Mouse (Mus musculus): ENCODE measurements around the gene Calu. TPM values are rescaled to one million over a fixed set of nuclear protein-coding genes. Genes with fewer than 3 reads are reported as not detected.

Gene Calu
- polyA plus RNA-seq, 1 experiment from 2014 or later: 575 TPM

DNA sequence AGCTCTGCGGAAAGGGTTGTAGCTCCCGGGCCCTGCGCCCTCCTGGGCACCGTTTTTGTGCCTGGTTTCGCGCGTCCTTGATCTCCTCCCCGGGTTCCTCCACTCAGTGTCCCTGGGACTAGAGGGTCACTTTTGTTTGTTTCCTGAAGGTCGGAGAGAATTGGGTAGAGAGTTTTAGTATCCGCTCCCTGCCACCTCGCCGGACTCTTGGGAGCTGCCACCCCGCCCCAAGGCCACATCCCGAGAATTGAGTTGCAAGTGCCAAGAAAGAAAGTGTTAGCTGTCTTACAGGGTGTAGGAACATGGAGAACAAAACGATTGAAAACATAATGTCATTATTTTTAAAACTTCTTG, 479 bp downstream of the Calu start:
- no peak for DNase-seq (ENCODE audit: low spot score)
- peak overlapping the region; percentile 64 for H3K4me2 ChIP-seq (ENCODE audit: low read depth, low read length)
- no peaks in the 10 kb centered on the region for H3K36me3 ChIP-seq (ENCODE audit: control insufficient read depth, insufficient read depth, low read length)
- WGBS: 0% methylated on average over 14 of the region's 15 CpGs
- no peaks in the 10 kb centered on the region for H3K9me3 ChIP-seq (ENCODE audit: control insufficient read depth, low read length)
- peak overlapping the region; percentile 98 for H3K9ac ChIP-seq (ENCODE audit: low read depth, low read length)
- H3K4me3 ChIP-seq (ENCODE audit: low read depth, low read length): peak overlapping the region; percentile 91
- H3K4me1 ChIP-seq (ENCODE audit: control insufficient read depth, insufficient read depth, low read length): peaks cover 21% of the 10 kb centered on the region
- peak; percentile 1; the same call in 1 of the 2 replicates for ATAC-seq (ENCODE audit: low read depth)
- peak overlapping the region; percentile 89 for H3K27ac ChIP-seq (replicated peaks; ENCODE audit: low read depth, low read length)
- no peaks in the 10 kb centered on the region for H3K27me3 ChIP-seq (replicated peaks; ENCODE audit: control insufficient read depth, insufficient read depth, low read length)

GRCm38 (mm10) chr6:29351613-29352012, 3.7 kb downstream of the Calu start:
- H3K27ac ChIP-seq (replicated peaks; ENCODE audit: low read depth, low read length): no peak overlapping the region
- H3K27me3 ChIP-seq (replicated peaks; ENCODE audit: control insufficient read depth, insufficient read depth, low read length): no peaks in the 10 kb centered on the region
- H3K9me3 ChIP-seq (ENCODE audit: control insufficient read depth, low read length): no peaks in the 10 kb centered on the region
- peaks cover 21% of the 10 kb centered on the region for H3K4me1 ChIP-seq (ENCODE audit: control insufficient read depth, insufficient read depth, low read length)
- no peak overlapping the region for H3K4me2 ChIP-seq (ENCODE audit: low read depth, low read length)
- peaks cover 12% of the 10 kb centered on the region; the same call in 1 of the 2 replicates for H3K36me3 ChIP-seq (ENCODE audit: control insufficient read depth, insufficient read depth, low read length)
- no peak overlapping the region for H3K9ac ChIP-seq (ENCODE audit: low read depth, low read length)
- H3K4me3 ChIP-seq (ENCODE audit: low read depth, low read length): no peak overlapping the region
- DNase-seq (ENCODE audit: low spot score) (no peak), ATAC-seq (ENCODE audit: low read depth) (no peak)

- Histone ChIP-seq H3K36me3 (ENCODE audit: control insufficient read depth, insufficient read depth, low read length) (peaks cover 24% of the 10 kb centered on the region), H3K27me3 (replicated peaks; ENCODE audit: control insufficient read depth, insufficient read depth, low read length) (no peaks in the 10 kb centered on the region), H3K9me3 (ENCODE audit: control insufficient read depth, low read length) (no peaks in the 10 kb centered on the region), H3K4me3 (ENCODE audit: low read depth, low read length) (no peak overlapping the region), H3K9ac (ENCODE audit: low read depth, low read length) (no peak overlapping the region), H3K4me2 (ENCODE audit: low read depth, low read length) (no peak overlapping the region), H3K27ac (replicated peaks; ENCODE audit: low read depth, low read length) (no peak overlapping the region), H3K4me1 (ENCODE audit: control insufficient read depth, insufficient read depth, low read length) (peaks cover 16% of the 10 kb centered on the region; the same call in 1 of the 2 replicates)
- ATAC-seq (ENCODE audit: low read depth) (no peak), DNase-seq (ENCODE audit: low spot score) (no peak)
- WGBS: 52% methylated on average over 5 of the region's 5 CpGs
Observed at GRCm38 (mm10) chr6:29352816-29353215, 4.9 kb downstream of the Calu start.

GRCm38 (mm10) chr6:29359386-29359785, 11.5 kb downstream of the Calu start:
- H3K36me3 ChIP-seq (ENCODE audit: control insufficient read depth, insufficient read depth, low read length): peaks cover 69% of the 10 kb centered on the region
- DNase-seq (ENCODE audit: low spot score) (no peak), ATAC-seq (ENCODE audit: low read depth) (no peak)
- no peak overlapping the region for H3K9ac ChIP-seq (ENCODE audit: low read depth, low read length)
- H3K9me3 ChIP-seq (ENCODE audit: control insufficient read depth, low read length): no peaks in the 10 kb centered on the region
- H3K4me2 ChIP-seq (ENCODE audit: low read depth, low read length): no peak overlapping the region
- no peaks in the 10 kb centered on the region for H3K27me3 ChIP-seq (replicated peaks; ENCODE audit: control insufficient read depth, insufficient read depth, low read length)
- no peak overlapping the region for H3K4me3 ChIP-seq (ENCODE audit: low read depth, low read length)
- H3K4me1 ChIP-seq (ENCODE audit: control insufficient read depth, insufficient read depth, low read length): peaks cover 8% of the 10 kb centered on the region
- WGBS: 89% methylated on average over 3 of the region's 3 CpGs
- H3K27ac ChIP-seq (replicated peaks; ENCODE audit: low read depth, low read length): no peak overlapping the region

DNA sequence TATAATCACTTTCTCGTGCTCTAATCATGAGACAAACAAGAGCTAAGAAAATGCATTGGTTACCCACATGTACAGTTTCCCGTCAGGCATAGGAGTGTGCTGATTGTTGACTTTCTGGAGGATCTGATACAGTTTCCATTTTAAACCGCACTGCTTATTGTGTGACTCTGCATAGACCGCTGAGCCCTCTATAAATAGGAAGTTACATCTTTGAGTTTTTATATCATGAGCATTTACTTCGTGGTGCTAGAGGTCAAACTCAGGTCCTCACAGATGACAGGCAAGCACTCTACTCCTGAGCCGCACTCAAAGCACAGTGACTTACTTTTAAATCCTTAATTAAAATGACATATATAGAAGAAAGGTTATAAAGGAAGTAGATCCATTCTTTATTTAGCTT, 12.3 kb downstream of the Calu start:
- DNase-seq (ENCODE audit: low spot score) (no peak), ATAC-seq (ENCODE audit: low read depth) (no peak)
- Histone ChIP-seq H3K27ac (replicated peaks; ENCODE audit: low read depth, low read length) (no peak overlapping the region), H3K36me3 (ENCODE audit: control insufficient read depth, insufficient read depth, low read length) (peaks cover 77% of the 10 kb centered on the region), H3K4me3 (ENCODE audit: low read depth, low read length) (no peak overlapping the region), H3K9ac (ENCODE audit: low read depth, low read length) (no peak overlapping the region), H3K4me1 (ENCODE audit: control insufficient read depth, insufficient read depth, low read length) (peaks cover 8% of the 10 kb centered on the region), H3K27me3 (replicated peaks; ENCODE audit: control insufficient read depth, insufficient read depth, low read length) (no peaks in the 10 kb centered on the region), H3K9me3 (ENCODE audit: control insufficient read depth, low read length) (no peaks in the 10 kb centered on the region), H3K4me2 (ENCODE audit: low read depth, low read length) (no peak overlapping the region)
- 79% methylated on average over 6 of the region's 6 CpGs for WGBS

DNA sequence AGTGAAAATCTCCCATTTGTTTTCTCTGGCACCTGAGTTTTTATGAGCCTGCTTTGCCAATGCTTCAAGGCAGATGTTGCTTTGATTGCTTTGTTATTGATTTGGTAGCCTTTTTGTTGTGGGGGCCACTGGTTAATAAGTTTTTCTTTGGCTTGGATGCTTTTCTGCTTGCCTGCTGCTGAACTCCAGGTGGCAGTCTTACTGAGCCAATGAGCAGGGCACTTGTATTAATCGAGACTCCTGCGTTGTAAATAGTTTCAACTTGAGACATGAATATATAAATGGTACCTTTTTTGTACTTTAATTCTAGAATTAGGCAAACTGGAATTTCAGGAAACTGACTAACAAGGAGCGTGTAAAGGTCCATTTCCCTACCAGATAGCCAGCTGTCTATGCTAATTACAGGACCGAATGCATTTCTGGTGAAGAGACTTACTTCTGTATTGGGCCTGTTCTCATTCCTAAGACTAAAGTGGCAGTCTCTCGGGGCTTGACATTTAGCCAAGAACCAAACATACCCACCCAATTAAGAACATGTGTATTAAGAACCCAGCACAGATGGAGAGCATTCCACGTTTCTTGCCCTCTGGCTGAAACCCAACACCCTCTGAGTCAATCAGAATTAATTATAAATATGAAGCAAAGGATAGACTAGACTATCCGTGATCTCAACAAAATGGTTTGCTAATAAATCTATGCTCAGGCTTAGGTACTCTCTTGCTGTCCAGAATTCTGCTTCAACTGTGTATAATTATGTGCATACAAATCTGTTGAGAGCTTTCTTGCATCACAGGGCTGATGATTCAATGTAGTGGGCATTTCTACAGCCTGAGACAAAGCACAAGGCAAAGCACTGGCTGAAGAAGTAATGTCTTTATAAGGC, 14.6 kb downstream of the Calu start:
- peak overlapping the region; percentile 48 for H3K27ac ChIP-seq (replicated peaks; ENCODE audit: low read depth, low read length)
- peaks cover 8% of the 10 kb centered on the region for H3K4me1 ChIP-seq (ENCODE audit: control insufficient read depth, insufficient read depth, low read length)
- peaks cover 79% of the 10 kb centered on the region for H3K36me3 ChIP-seq (ENCODE audit: control insufficient read depth, insufficient read depth, low read length)
- no peak overlapping the region for H3K4me2 ChIP-seq (ENCODE audit: low read depth, low read length)
- 27% methylated on average over 7 of the region's 7 CpGs for WGBS
- DNase-seq (ENCODE audit: low spot score) (peak; percentile 73), ATAC-seq (ENCODE audit: low read depth) (peak; percentile 68)
- no peaks in the 10 kb centered on the region for H3K27me3 ChIP-seq (replicated peaks; ENCODE audit: control insufficient read depth, insufficient read depth, low read length)
- no peak overlapping the region for H3K9ac ChIP-seq (ENCODE audit: low read depth, low read length)
- no peaks in the 10 kb centered on the region for H3K9me3 ChIP-seq (ENCODE audit: control insufficient read depth, low read length)
- no peak overlapping the region for H3K4me3 ChIP-seq (ENCODE audit: low read depth, low read length)

DNA sequence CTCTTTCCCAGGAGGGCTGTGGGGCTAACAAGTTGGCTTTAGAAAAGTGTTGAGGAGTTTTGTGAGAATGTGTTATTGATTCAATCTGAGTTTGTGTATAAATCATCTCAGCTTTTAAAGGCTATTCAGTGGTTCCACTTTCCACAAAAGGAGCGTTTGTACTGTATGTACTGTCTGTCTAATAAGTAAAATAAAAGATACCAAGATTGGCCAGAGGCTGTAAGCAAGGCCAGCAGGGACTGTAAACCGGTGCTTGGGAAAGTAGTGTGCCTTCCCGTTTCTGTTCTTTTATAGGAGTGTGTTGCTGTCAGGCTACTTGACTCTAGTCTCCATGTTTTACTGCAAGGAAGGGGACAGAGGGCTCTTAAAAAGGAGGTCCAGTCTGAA, 15.3 kb downstream of the Calu start:
- H3K27me3 ChIP-seq (replicated peaks; ENCODE audit: control insufficient read depth, insufficient read depth, low read length): no peaks in the 10 kb centered on the region
- no peak overlapping the region for H3K4me3 ChIP-seq (ENCODE audit: low read depth, low read length)
- H3K9ac ChIP-seq (ENCODE audit: low read depth, low read length): no peak overlapping the region
- peaks cover 8% of the 10 kb centered on the region for H3K4me1 ChIP-seq (ENCODE audit: control insufficient read depth, insufficient read depth, low read length)
- no peaks in the 10 kb centered on the region for H3K9me3 ChIP-seq (ENCODE audit: control insufficient read depth, low read length)
- ATAC-seq (ENCODE audit: low read depth) (no peak), DNase-seq (ENCODE audit: low spot score) (no peak)
- H3K27ac ChIP-seq (replicated peaks; ENCODE audit: low read depth, low read length): peak overlapping the region; percentile 48; the same call in 1 of the 2 replicates
- no peak overlapping the region for H3K4me2 ChIP-seq (ENCODE audit: low read depth, low read length)
- WGBS: 75% methylated on average over 3 of the region's 3 CpGs
- peaks cover 77% of the 10 kb centered on the region for H3K36me3 ChIP-seq (ENCODE audit: control insufficient read depth, insufficient read depth, low read length)

- peaks cover 71% of the 10 kb centered on the region for H3K36me3 ChIP-seq (ENCODE audit: control insufficient read depth, insufficient read depth, low read length)
- 93% methylated on average over 1 of the region's 1 CpGs for WGBS
- no peaks in the 10 kb centered on the region for H3K9me3 ChIP-seq (ENCODE audit: control insufficient read depth, low read length)
- ATAC-seq (ENCODE audit: low read depth) (no peak), DNase-seq (ENCODE audit: low spot score) (no peak)
- no peak overlapping the region for H3K4me3 ChIP-seq (ENCODE audit: low read depth, low read length)
- H3K4me1 ChIP-seq (ENCODE audit: control insufficient read depth, insufficient read depth, low read length): peaks cover 4% of the 10 kb centered on the region; the same call in 1 of the 2 replicates
- H3K27me3 ChIP-seq (replicated peaks; ENCODE audit: control insufficient read depth, insufficient read depth, low read length): no peaks in the 10 kb centered on the region
- no peak overlapping the region for H3K4me2 ChIP-seq (ENCODE audit: low read depth, low read length)
- no peak overlapping the region for H3K9ac ChIP-seq (ENCODE audit: low read depth, low read length)
- no peak overlapping the region for H3K27ac ChIP-seq (replicated peaks; ENCODE audit: low read depth, low read length)
Observed at GRCm38 (mm10) chr6:29365277-29365676, 17.4 kb downstream of the Calu start.

DNA sequence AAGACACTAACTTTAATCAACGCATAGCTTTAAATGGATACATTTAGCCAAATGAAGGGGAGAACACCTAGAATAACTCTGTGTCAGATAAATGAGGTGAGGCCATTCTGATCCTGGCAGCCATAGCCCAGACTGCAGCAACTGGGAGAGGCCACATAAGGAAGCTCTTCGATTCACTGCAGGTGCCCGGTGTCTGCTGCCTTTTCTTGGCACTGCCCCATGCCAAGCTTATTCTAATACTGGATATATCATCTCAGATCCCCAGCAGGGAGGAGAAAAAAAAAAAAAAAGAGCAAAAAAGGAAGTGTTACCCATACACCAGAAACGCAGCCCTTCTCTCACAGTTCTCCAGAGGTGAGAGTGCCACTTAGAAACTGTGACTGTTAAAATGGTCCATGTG, 29.5 kb downstream of the Calu start:
- no peaks in the 10 kb centered on the region for H3K27me3 ChIP-seq (replicated peaks; ENCODE audit: control insufficient read depth, insufficient read depth, low read length)
- no peak overlapping the region for H3K4me3 ChIP-seq (ENCODE audit: low read depth, low read length)
- no peak overlapping the region for H3K9ac ChIP-seq (ENCODE audit: low read depth, low read length)
- H3K36me3 ChIP-seq (ENCODE audit: control insufficient read depth, insufficient read depth, low read length): peaks cover 67% of the 10 kb centered on the region
- 88% methylated on average over 4 of the region's 4 CpGs for WGBS
- H3K9me3 ChIP-seq (ENCODE audit: control insufficient read depth, low read length): no peaks in the 10 kb centered on the region
- H3K27ac ChIP-seq (replicated peaks; ENCODE audit: low read depth, low read length): no peak overlapping the region
- DNase-seq (ENCODE audit: low spot score) (no peak), ATAC-seq (ENCODE audit: low read depth) (no peak)
- H3K4me2 ChIP-seq (ENCODE audit: low read depth, low read length): no peak overlapping the region
- H3K4me1 ChIP-seq (ENCODE audit: control insufficient read depth, insufficient read depth, low read length): no peaks in the 10 kb centered on the region

Data from embryonic facial prominence, embryonic 14.5 days (tissue).